Mouse (Mus musculus) G1E (cell line): Measurements from ENCODE around the gene Itpr3.
A peak's percentile ranks its signal among the peaks of the same experiment; 100 is the strongest.

Experiments
- CTCF ChIP-seq: IDR thresholded peaks from 2 replicates; pipeline ENCODE4 v1.5.1; 2012; ENCODE audit warnings: low read depth, low read length, inconsistent platforms, mixed read lengths
- POLR2AphosphoS5 ChIP-seq: IDR thresholded peaks from 2 replicates; pipeline ENCODE4 v1.6.1; 2012; ENCODE audit warnings: low read depth, low read length, inconsistent platforms; ENCODE audit not compliant: insufficient replicate concordance
- TAL1 ChIP-seq: conservative IDR thresholded peaks from 2 replicates; pipeline ENCODE4 v1.6.1; 2012; ENCODE audit warnings: low read depth, low read length, inconsistent platforms, mixed read lengths

GRCm38 (mm10) chr17:27120561-27121024 is 63.5 kb downstream of the Itpr3 start:
- TF ChIP-seq POLR2AphosphoS5: no peak
- TF ChIP-seq CTCF: peak; percentile 57
- no peak for TF ChIP-seq TAL1
